Mouse (Mus musculus): ENCODE data around the gene Stub1.

The Stub1 gene

GRCm38 (mm10) chr17:25833291-25833663 lies at the start of gene Stub1:
Stub1 (minus strand) TSS chr17:25833404.
- DNase-seq (ENCODE audit: low spot score), result peak; percentile 98

GRCm38 (mm10) chr17:25882306-25882705 lies 49.1 kb upstream of the Stub1 start:
- DNase-seq (ENCODE audit: low spot score), result no peak

GRCm38 (mm10) chr17:25881691-25882090 lies 48.5 kb upstream of the Stub1 start:
- no peak for DNase-seq (ENCODE audit: low spot score)

GRCm38 (mm10) chr17:25880913-25881641 lies 47.9 kb upstream of the Stub1 start:
- no peak for DNase-seq (ENCODE audit: low spot score)

- DNase-seq (ENCODE audit: low spot score), result peak; percentile 51
Observed at GRCm38 (mm10) chr17:25880196-25880910, 47.1 kb upstream of the Stub1 start, which contains the start of gene Wfikkn1. Wfikkn1 (minus strand) TSS chr17:25880858.

- DNase-seq (ENCODE audit: low spot score), result no peak
Observed at GRCm38 (mm10) chr17:25879750-25880149, 46.5 kb upstream of the Stub1 start.

- peak; percentile 52 for DNase-seq (ENCODE audit: low spot score)
Observed at GRCm38 (mm10) chr17:25879261-25879660, 46.1 kb upstream of the Stub1 start.

- no peak for DNase-seq (ENCODE audit: low spot score)
Observed at GRCm38 (mm10) chr17:25878611-25879180, 45.5 kb upstream of the Stub1 start.

- DNase-seq (ENCODE audit: low spot score), result no peak
Observed at GRCm38 (mm10) chr17:25877741-25878610, 44.8 kb upstream of the Stub1 start.

GRCm38 (mm10) chr17:25877025-25877424 lies 43.8 kb upstream of the Stub1 start:
- no peak for DNase-seq (ENCODE audit: low spot score)

GRCm38 (mm10) chr17:25876347-25876915 lies 43.2 kb upstream of the Stub1 start:
- no peak for DNase-seq (ENCODE audit: low spot score)

GRCm38 (mm10) chr17:25875171-25876136 lies 42.2 kb upstream of the Stub1 start:
- DNase-seq (ENCODE audit: low spot score), result peak; percentile 90

GRCm38 (mm10) chr17:25874721-25875170 lies 41.5 kb upstream of the Stub1 start, which contains the start of gene Mettl26:
Mettl26 (plus strand) TSS chr17:25875074.
- peak; percentile 93 for DNase-seq (ENCODE audit: low spot score)

GRCm38 (mm10) chr17:25874148-25874720 lies 41.0 kb upstream of the Stub1 start:
- DNase-seq (ENCODE audit: low spot score), result no peak

- no peak for DNase-seq (ENCODE audit: low spot score)
Observed at GRCm38 (mm10) chr17:25873405-25874147, 40.4 kb upstream of the Stub1 start.

GRCm38 (mm10) chr17:25872676-25873075 lies 39.5 kb upstream of the Stub1 start:
- DNase-seq (ENCODE audit: low spot score), result no peak

- DNase-seq (ENCODE audit: low spot score), result peak; percentile 59
Observed at GRCm38 (mm10) chr17:25871566-25871965, 38.4 kb upstream of the Stub1 start.

- DNase-seq (ENCODE audit: low spot score), result no peak
Observed at GRCm38 (mm10) chr17:25869954-25870353, 36.8 kb upstream of the Stub1 start.

GRCm38 (mm10) chr17:25869498-25869897 lies 36.3 kb upstream of the Stub1 start:
- DNase-seq (ENCODE audit: low spot score), result no peak
